Mouse (Mus musculus): ENCODE measurements around the gene Hist1h3h. TPM values are rescaled to one million over a fixed set of nuclear protein-coding genes. Genes with fewer than 3 reads are reported as not detected.
"Not testable (repeated sequence)": the region's sequence is repeated elsewhere in the genome, so short reads cannot be mapped to it uniquely, and the experiment has no call there.

The Hist1h3h gene
- polyA plus RNA-seq, 1 experiment, result 2.2 TPM

DNA sequence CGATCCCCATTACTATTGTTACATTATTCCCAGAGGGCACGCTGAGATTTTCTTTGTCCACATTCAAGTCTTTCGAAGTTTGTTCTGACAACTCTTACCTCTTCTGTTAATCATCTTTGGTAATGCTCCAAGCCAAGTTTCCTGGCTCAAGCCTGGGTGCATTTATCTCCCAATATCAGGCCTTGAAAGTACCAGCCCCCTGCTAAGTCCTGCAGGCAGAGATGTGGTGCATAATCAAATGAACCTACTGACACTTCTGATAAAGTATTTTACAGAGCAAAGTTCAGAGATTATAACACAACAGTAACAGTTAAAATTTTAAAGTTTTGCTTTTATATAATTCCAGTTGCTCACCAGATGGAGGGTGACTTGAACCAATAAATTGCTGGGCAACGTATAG, 5.8 kb upstream of the Hist1h3h start:
- WGBS, result 42% methylated on average over 4 of the region's 4 CpGs
- Histone ChIP-seq H3K36me3 (ENCODE audit: control insufficient read depth, insufficient read depth, low read length) (no peaks in the 10 kb centered on the region), H3K27ac (ENCODE audit: insufficient read depth, low read depth, low read length) (no peak overlapping the region), H3K4me1 (ENCODE audit: control insufficient read depth, insufficient read depth, low read length) (peaks cover 8% of the 10 kb centered on the region; the same call in 1 of the 2 replicates), H3K4me3 (ENCODE audit: insufficient read depth, low read depth, low read length) (no peak overlapping the region), H3K27me3 (replicated peaks; ENCODE audit: control insufficient read depth, insufficient read depth, low read length) (no peaks in the 10 kb centered on the region)
- TF ChIP-seq CTCF (conservative IDR thresholded peaks at IDR 0.05; ENCODE audit: insufficient read depth, insufficient read length, low read depth, low read length), result no peak
- TF ChIP-seq POLR2A (IDR thresholded peaks at IDR 0.05; ENCODE audit: low read depth, low read length), result no peak
- DNase-seq, result peak; percentile 4

DNA sequence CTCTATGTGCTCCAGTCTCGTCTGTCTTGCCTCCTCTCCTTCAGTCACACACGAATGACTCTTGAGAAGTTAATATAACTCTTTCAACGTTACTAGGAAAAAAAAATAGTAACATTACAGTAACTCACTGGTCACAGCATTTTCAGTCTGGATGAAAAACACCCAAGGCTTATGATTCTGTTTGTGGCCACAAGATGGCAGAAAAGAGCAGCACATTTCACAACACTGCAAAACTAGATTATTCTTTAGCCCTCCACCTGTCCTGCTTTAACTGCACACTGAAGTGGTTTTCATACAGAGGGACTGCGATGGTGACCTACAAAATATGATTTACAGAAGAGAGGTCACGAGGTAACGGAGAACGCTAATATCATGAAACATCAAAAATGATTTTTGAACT, 2.7 kb upstream of the Hist1h3h start:
- Histone ChIP-seq H3K27me3 (replicated peaks; ENCODE audit: control insufficient read depth, insufficient read depth, low read length) (no peaks in the 10 kb centered on the region), H3K4me1 (ENCODE audit: control insufficient read depth, insufficient read depth, low read length) (peaks cover 10% of the 10 kb centered on the region; the same call in 1 of the 2 replicates), H3K4me3 (ENCODE audit: insufficient read depth, low read depth, low read length) (no peak overlapping the region), H3K36me3 (ENCODE audit: control insufficient read depth, insufficient read depth, low read length) (no peaks in the 10 kb centered on the region), H3K27ac (ENCODE audit: insufficient read depth, low read depth, low read length) (no peak overlapping the region)
- TF ChIP-seq POLR2A (IDR thresholded peaks at IDR 0.05; ENCODE audit: low read depth, low read length) (no peak), CTCF (conservative IDR thresholded peaks at IDR 0.05; ENCODE audit: insufficient read depth, insufficient read length, low read depth, low read length) (peak; percentile 28; the same call in 1 of the 2 replicates)
- DNase-seq, result peak; percentile 75
- WGBS, result 0% methylated on average over 7 of the region's 7 CpGs

DNA sequence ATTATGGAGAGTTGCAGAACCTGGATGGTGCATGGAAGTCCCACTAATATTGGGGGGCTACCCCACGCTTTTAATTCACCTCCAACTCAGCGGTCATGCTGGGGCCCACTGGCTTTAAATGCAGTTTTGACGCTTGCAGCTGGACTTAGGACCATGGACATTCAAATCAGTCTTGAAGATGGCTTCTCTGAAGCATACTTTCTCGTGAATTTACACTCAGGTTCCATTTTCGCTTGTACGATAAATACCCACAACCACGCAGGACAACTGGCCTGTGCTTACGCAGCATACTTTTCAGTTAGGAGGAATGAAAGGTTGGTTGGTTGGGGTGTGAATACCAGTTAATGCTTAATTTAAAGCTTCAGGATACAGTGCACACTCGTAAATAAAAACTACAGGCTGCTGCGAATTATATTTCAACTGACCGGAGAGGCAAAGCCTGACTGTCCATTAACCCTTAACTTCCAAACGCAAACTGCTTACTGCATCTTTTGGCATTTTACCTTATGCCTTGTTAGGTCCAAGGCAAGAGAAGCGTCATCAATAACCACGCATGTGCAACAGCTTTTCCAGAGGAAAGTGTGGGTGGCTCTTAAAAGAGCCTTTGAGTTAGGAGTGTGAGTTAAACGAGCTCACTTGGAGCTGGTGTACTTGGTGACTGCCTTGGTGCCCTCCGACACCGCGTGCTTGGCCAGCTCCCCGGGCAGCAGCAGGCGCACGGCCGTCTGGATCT, 2.2 kb upstream of the Hist1h3h start:
- H3K4me1 ChIP-seq (ENCODE audit: control insufficient read depth, insufficient read depth, low read length), result peaks cover 10% of the 10 kb centered on the region; the same call in 1 of the 2 replicates
- no peaks in the 10 kb centered on the region for H3K27me3 ChIP-seq (replicated peaks; ENCODE audit: control insufficient read depth, insufficient read depth, low read length)
- H3K4me3 ChIP-seq (ENCODE audit: insufficient read depth, low read depth, low read length), result no peak overlapping the region
- WGBS, result under 1% methylated on average over 22 of the region's 22 CpGs
- no peaks in the 10 kb centered on the region for H3K36me3 ChIP-seq (ENCODE audit: control insufficient read depth, insufficient read depth, low read length)
- H3K27ac ChIP-seq (ENCODE audit: insufficient read depth, low read depth, low read length), result no peak overlapping the region
- no peak for TF ChIP-seq POLR2A (IDR thresholded peaks at IDR 0.05; ENCODE audit: low read depth, low read length)
- no peak for TF ChIP-seq CTCF (conservative IDR thresholded peaks at IDR 0.05; ENCODE audit: insufficient read depth, insufficient read length, low read depth, low read length)
- DNase-seq, result no peak

DNA sequence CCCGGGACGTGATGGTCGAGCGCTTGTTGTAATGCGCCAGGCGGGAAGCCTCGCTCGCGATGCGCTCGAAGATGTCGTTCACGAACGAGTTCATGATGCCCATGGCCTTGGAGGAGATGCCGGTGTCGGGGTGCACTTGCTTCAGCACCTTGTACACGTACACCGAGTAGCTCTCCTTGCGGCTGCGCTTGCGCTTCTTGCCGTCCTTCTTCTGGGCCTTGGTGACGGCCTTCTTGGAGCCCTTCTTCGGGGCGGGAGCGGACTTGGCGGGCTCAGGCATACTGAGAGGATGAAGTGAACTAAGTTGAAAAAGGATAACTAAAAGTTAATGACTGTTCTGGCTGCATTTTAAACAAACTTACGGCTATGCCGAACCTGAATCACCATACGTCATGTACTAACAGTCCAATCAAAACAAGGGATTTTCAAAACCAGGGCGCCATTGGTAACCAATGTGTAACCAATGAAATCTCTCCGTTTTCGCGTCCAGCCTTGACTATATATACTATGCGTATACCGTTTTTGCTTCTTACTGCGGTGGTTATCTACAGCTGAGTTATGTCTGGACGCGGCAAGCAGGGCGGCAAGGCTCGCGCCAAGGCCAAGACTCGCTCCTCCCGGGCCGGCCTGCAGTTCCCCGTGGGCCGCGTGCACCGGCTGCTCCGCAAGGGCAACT, 1.5 kb upstream of the Hist1h3h start, which contains the start of the genes Hist1h2bl and Hist1h2ai:
Gene Hist1h2bl, minus strand, starts transcription at position 280 of the 676 bp plus-strand sequence.
Gene Hist1h2ai, plus strand, starts transcription at position 559 of the 676 bp plus-strand sequence.
- peak; percentile 90 for DNase-seq
- not testable (repeated sequence) for H3K27me3 ChIP-seq (replicated peaks; ENCODE audit: control insufficient read depth, insufficient read depth, low read length)
- under 1% methylated on average over 35 of the region's 50 CpGs for WGBS

DNA sequence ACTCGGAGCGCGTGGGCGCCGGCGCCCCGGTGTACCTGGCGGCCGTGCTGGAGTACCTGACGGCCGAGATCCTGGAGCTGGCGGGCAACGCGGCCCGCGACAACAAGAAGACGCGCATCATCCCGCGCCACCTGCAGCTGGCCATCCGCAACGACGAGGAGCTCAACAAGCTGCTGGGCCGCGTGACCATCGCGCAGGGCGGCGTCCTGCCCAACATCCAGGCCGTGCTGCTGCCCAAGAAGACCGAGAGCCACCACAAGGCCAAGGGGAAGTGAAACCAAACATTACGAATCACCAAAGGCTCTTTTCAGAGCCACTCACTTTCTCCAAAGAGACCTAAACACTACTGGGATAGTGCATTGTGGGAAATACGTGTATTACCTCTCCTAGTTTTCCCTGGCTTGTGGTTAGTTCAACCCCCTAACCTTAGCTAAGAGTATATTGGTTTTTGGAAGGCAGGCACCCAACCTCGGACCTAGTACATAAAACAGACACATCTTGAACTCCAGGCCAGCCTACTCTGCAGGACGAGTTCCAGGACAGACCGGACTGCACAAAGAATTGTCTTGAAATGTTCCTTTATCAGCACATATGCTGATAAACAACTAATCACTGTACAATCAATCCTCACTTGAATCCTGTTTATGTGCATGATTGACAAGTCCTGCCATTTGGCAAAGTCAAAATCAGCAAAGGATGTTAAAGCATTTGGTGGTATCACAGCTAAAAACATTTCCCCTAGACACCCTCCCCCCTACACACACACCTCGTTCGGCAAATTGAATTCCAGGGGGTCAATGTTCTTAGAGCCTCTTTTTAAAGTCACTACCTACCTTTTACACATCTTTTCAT, 693 bp upstream of the Hist1h3h start:
- H3K4me3 ChIP-seq (ENCODE audit: insufficient read depth, low read depth, low read length), result peak overlapping the region; percentile 63
- DNase-seq, result peak; percentile 18
- WGBS, result 1% methylated on average over 15 of the region's 38 CpGs
- peaks cover 10% of the 10 kb centered on the region; the same call in 1 of the 2 replicates for H3K4me1 ChIP-seq (ENCODE audit: control insufficient read depth, insufficient read depth, low read length)
- H3K27me3 ChIP-seq (replicated peaks; ENCODE audit: control insufficient read depth, insufficient read depth, low read length); H3K27ac ChIP-seq (ENCODE audit: insufficient read depth, low read depth, low read length); H3K36me3 ChIP-seq (ENCODE audit: control insufficient read depth, insufficient read depth, low read length): not testable (repeated sequence)

More for the DNA sequence above, 1.5 kb upstream of the Hist1h3h start, which contains the start of the genes Hist1h2bl and Hist1h2ai:
- H3K27ac ChIP-seq (ENCODE audit: insufficient read depth, low read depth, low read length), result peak within 1 kb of the TSS; percentile 72; the same call in 1 of the 2 replicates
- peaks cover 10% of the 10 kb centered on the region; the same call in 1 of the 2 replicates for H3K4me1 ChIP-seq (ENCODE audit: control insufficient read depth, insufficient read depth, low read length)
- H3K4me3 ChIP-seq (ENCODE audit: insufficient read depth, low read depth, low read length), result peak within 1 kb of the TSS; percentile 63
- peak; percentile 14 for TF ChIP-seq POLR2A (IDR thresholded peaks at IDR 0.05; ENCODE audit: low read depth, low read length)
- not testable (repeated sequence) for H3K36me3 ChIP-seq (ENCODE audit: control insufficient read depth, insufficient read depth, low read length)

DNA sequence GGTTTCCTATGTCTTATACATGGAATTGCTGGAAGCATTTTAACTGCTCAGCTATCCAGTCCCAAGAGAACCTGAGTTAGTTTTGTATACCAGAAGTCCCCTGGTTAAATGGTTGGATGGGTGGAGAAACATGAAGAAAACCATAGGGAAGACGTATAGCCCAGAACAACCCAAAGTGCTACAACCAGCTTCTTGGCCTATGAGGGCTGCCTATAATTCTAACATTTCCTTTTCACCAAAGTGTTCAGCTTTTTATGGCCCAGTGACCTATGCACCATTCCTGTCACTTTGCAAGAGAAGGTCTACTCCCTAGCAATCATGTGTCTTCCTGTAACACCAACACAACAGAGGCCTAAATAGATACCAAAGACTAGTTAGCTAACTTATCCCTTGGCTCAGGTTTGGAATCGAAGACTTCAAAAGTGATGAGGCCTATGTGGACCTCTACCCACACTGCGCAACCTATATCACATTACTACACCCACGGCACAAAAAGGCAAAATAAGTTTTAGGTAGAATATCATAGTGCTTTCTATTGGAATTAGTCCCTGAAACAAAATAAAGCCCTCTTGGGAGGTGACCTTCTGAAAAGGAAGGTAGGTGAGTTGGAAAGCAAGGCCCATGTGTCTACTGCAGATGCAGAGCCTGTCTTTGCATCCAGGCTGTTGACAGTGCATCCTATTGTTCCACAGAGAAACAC, 1.1 kb downstream of the Hist1h3h start:
- Histone ChIP-seq H3K4me3 (ENCODE audit: insufficient read depth, low read depth, low read length) (no peak overlapping the region), H3K36me3 (ENCODE audit: control insufficient read depth, insufficient read depth, low read length) (no peaks in the 10 kb centered on the region), H3K27me3 (replicated peaks; ENCODE audit: control insufficient read depth, insufficient read depth, low read length) (peaks cover 1% of the 10 kb centered on the region; the same call in 1 of the 2 replicates), H3K27ac (ENCODE audit: insufficient read depth, low read depth, low read length) (no peak overlapping the region), H3K4me1 (ENCODE audit: control insufficient read depth, insufficient read depth, low read length) (peaks cover 10% of the 10 kb centered on the region)
- 89% methylated on average over 4 of the region's 4 CpGs for WGBS
- no peak for DNase-seq
- TF ChIP-seq CTCF (conservative IDR thresholded peaks at IDR 0.05; ENCODE audit: insufficient read depth, insufficient read length, low read depth, low read length), result no peak

DNA sequence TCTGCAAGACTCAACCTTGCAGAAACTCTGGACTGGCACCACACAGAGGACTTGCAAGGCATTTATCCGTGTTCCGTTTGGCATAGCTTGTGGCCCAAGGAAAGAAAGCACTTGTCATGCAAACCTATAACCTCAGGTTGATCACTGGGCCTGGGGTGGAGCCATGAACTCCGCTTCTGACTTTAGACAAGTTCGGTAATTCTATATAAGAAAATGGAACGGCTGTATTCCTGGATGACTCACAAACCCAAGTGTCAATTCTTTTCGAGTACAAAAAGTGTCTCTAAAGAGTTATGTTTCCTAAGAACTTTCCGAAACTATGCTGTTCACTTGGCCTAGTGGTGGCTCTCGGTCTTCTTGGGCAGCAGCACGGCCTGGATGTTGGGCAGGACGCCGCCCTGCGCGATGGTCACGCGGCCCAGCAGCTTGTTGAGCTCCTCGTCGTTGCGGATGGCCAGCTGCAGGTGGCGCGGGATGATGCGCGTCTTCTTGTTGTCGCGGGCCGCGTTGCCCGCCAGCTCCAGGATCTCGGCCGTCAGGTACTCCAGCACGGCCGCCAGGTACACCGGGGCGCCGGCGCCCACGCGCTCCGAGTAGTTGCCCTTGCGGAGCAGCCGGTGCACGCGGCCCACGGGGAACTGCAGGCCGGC, 3.8 kb downstream of the Hist1h3h start:
- H3K27ac ChIP-seq (ENCODE audit: insufficient read depth, low read depth, low read length); H3K27me3 ChIP-seq (replicated peaks; ENCODE audit: control insufficient read depth, insufficient read depth, low read length); H3K36me3 ChIP-seq (ENCODE audit: control insufficient read depth, insufficient read depth, low read length); H3K4me1 ChIP-seq (ENCODE audit: control insufficient read depth, insufficient read depth, low read length); DNase-seq: not testable (repeated sequence)
- H3K4me3 ChIP-seq (ENCODE audit: insufficient read depth, low read depth, low read length), result peak overlapping the region; percentile 58
- WGBS, result 3% methylated on average over 26 of the region's 44 CpGs
